ENCODE assay signal across 39 mouse cellular contexts in the genomic region with DNA sequence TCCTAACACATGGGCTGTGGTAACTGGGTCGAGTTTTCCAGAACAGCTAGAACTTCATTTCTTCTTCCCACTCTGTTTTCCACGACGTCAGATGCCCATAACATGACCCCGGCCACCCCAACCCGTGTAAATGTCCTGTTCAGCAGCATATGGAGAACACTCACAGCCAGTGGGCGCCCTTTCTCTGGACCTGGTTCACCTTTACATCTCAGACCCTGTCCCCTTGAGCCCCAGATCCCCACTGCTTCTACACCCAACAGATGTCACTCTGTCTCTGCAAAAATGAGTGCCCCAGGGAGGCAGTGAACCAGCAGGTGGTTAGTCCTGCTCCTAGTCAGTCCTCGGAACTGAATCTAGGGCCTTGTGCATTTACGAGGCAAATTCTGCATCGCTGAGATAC. TPM values are rescaled to one million over a fixed set of nuclear protein-coding genes. Genes with fewer than 3 reads are reported as not detected.
"Had no signal": no experiment of that assay in that cellular context is flagged by ENCODE, and none has a peak within 500 bp of the region (broad histone marks: within the 10 kb centered on the region; RNA-seq: fewer than 3 reads in every experiment).

No protein-coding gene starts in this region.

- H3K27ac ChIP-seq: heart, embryonic 13.5 days; heart, embryonic 15.5 days; hindbrain, embryonic 10.5 days; hindbrain, embryonic 12.5 days; hindbrain, embryonic 13.5 days; hindbrain, embryonic 14.5 days; hindbrain, embryonic 15.5 days; hindbrain, postnatal 0 days; intestine, embryonic 15.5 days; kidney, embryonic 15.5 days; kidney, postnatal 0 days; layer of hippocampus, adult 2 months; left cerebral cortex, adult 2 months had no signal

- H3K9me3 ChIP-seq: heart, embryonic 13.5 days; heart, embryonic 15.5 days; hindbrain, embryonic 10.5 days; hindbrain, embryonic 12.5 days; hindbrain, embryonic 13.5 days; hindbrain, embryonic 15.5 days; intestine, embryonic 15.5 days; kidney, embryonic 15.5 days had no signal

- H3K27me3 ChIP-seq: heart, embryonic 12.5 days; heart, embryonic 13.5 days; heart, embryonic 15.5 days; hindbrain, embryonic 12.5 days; hindbrain, embryonic 13.5 days; hindbrain, embryonic 15.5 days; intestine, embryonic 15.5 days; kidney, embryonic 15.5 days had no signal

- H3K4me1 ChIP-seq: heart, embryonic 12.5 days; heart, embryonic 13.5 days; heart, embryonic 15.5 days; intestine, embryonic 15.5 days; kidney, embryonic 15.5 days had no signal

- H3K9ac ChIP-seq: heart, embryonic 12.5 days; heart, embryonic 13.5 days; heart, embryonic 15.5 days; hindbrain, embryonic 12.5 days; hindbrain, embryonic 13.5 days; hindbrain, embryonic 14.5 days; hindbrain, embryonic 15.5 days; intestine, embryonic 15.5 days; kidney, embryonic 15.5 days had no signal

- DNase-seq: heart, postnatal 10 days; heart, postnatal 14 days; heart, postnatal 36 days; heart, postnatal 4 days; kidney, adult 11 months; kidney, adult 18-20 months; kidney, adult 2 months; kidney, adult 8-10 months; kidney, adult 9 months; kidney, postnatal 10 days; kidney, postnatal 14 days; kidney, postnatal 25 days; kidney, postnatal 36 days; kidney, postnatal 4 days; layer of hippocampus, adult 9-11 months; layer of hippocampus, postnatal 36 days had no signal

- ATAC-seq: hindbrain, embryonic 16.5 days; hindbrain, postnatal 0 days; inflammation-experienced regulatory T-cells, adult 6 months; intestine, embryonic 15.5 days; intestine, embryonic 16.5 days; intestine, postnatal 0 days had no signal

- H3K4me3 ChIP-seq: heart, embryonic 12.5 days; heart, embryonic 13.5 days; heart, embryonic 15.5 days; hindbrain, embryonic 10.5 days; hindbrain, embryonic 12.5 days; hindbrain, embryonic 13.5 days; hindbrain, embryonic 15.5 days; intestine, embryonic 15.5 days; kidney, embryonic 15.5 days; layer of hippocampus, adult 2 months; left cerebral cortex, adult 2 months had no signal

- H3K36me3 ChIP-seq: heart, embryonic 12.5 days; heart, embryonic 13.5 days; heart, embryonic 15.5 days; hindbrain, embryonic 10.5 days; intestine, embryonic 15.5 days; kidney, embryonic 15.5 days had no signal

- H3K4me2 ChIP-seq: heart, embryonic 11.5 days; heart, embryonic 12.5 days; heart, embryonic 13.5 days; heart, embryonic 15.5 days; hindbrain, embryonic 12.5 days; hindbrain, embryonic 13.5 days; hindbrain, embryonic 14.5 days; hindbrain, embryonic 15.5 days; intestine, embryonic 15.5 days; kidney, embryonic 15.5 days had no signal

RNA-seq across cellular contexts. Expression of a gene that starts 23.4 kb away (rescaled TPM):
- total RNA-seq: heart, postnatal 10 days; heart, postnatal 25 days; heart, postnatal 36 days; hematopoietic stem cell, adult 5-6 weeks had no signal
- polyA plus RNA-seq: heart, embryonic 11.5 days; heart, embryonic 15.5 days; heart, postnatal 0 days; inflammation-experienced regulatory T-cells, adult 6 months; kidney, embryonic 14.5 days had no signal
